Mouse (Mus musculus): ENCODE data around the gene Tlr5. TPM values are rescaled to one million over a fixed set of nuclear protein-coding genes. Genes with fewer than 3 reads are reported as not detected.

The Tlr5 gene
- polyA plus RNA-seq, 1 experiment from 2014 or later: 0.17 TPM

DNA sequence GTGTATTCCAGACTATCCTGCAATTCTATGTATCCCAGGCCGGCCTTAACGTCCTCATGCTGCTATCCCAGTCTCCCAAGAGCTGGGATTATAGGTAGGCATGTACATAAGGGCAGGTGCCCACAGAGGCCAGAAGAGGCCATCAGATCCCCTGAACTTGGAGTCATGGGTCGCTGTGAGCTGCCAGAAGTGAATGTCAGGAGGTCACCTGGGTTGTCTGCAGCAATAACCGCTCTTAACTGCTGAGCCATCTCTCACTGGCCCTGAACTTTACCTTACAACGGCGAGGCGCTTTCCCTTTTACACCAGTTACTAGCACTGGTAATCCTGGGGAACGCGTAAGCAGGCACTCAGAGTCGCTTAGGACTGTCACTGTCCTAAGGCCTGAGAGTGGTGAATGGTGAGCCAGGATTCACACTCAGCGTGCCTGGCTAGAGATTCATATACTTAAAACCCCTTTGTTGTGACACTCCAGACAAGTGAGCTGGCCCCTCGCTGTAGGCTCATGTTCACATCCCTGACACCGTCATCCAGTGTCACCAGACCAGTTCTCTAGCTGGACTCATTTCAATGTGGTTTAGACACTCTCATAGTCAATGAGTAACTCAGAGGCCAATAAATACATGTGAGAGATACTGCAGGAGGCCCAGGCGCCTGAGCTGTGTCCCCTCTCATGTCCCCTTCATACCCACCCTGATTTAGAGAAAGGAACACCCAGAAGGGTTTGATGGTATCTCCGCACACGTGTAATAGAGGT is 2.6 kb downstream of the Tlr5 start:
- WGBS: 87% methylated on average over 16 of the region's 16 CpGs
- Histone ChIP-seq H3K4me1 (peaks cover 44% of the 10 kb centered on the region), H3K27me3 (peaks cover 66% of the 10 kb centered on the region), H3K9ac (no peak overlapping the region), H3K4me2 (no peak overlapping the region), H3K4me3 (replicated peaks) (no peak overlapping the region), H3K36me3 (replicated peaks) (no peaks in the 10 kb centered on the region), H3K27ac (no peak overlapping the region), H3K9me3 (no peaks in the 10 kb centered on the region)
- no peak for ATAC-seq (ENCODE audit: low FRiP score)

DNA sequence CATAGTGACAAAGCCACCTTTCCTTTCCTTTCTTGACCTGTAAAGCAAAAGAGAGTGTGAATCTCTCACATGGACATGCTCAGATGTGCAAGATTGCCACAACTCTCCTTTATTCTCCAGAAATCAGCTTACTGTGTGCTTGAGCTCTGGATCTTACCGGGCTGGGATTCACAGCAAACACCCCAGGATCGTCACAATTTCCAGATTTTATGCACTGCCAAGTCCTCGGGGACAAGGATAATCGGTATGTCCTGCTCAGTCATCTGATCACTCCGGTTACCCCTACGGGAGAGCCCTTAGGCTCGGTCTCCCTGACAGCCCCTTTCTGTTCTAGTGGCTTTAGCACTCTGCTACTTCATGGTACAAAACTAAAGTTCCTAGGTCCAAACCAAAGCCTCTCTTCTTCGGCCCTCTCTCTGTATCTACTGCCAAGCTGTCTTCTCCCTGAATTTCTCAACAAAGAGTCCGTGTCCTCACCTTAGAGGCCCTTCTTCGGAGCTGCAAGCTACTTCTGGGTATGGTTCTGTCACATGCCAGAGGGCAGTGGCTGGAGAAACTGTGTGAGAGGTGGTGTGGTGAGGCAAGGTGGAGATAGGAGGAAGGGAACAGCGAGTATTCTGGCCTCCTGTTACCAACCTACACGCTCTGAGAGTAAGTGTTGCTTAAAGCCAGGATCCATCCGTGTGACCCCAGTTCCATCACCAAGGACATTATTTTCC is 3.4 kb downstream of the Tlr5 start:
- Histone ChIP-seq H3K4me1 (peaks cover 43% of the 10 kb centered on the region), H3K27ac (no peak overlapping the region), H3K9ac (no peak overlapping the region), H3K4me2 (no peak overlapping the region), H3K27me3 (peaks cover 72% of the 10 kb centered on the region), H3K9me3 (no peaks in the 10 kb centered on the region), H3K4me3 (replicated peaks) (no peak overlapping the region), H3K36me3 (replicated peaks) (no peaks in the 10 kb centered on the region)
- 86% methylated on average over 13 of the region's 13 CpGs for WGBS
- no peak for ATAC-seq (ENCODE audit: low FRiP score)

DNA sequence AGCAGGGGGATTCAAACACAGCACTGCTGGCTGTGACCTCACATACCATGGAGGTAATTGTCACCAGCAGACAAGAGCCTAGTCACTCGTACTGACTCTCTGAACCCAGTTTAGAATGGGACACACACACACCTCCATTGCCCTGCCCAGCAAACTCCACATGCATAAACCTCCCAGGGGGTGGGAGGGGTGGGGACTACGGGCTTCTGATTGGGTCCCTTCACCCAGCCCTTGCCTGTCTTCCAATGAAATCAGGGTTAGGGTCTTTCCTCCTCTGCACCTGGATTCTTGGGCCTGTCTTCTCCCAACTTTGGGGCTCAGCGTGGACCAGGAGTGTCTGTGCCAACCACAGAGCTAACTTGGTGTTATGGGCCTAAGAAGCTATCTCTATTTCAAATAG is 4.2 kb downstream of the Tlr5 start:
- H3K27ac ChIP-seq: peak overlapping the region; percentile 43; the same call in 1 of the 2 replicates
- H3K4me3 ChIP-seq (replicated peaks): peak overlapping the region; percentile 41
- H3K27me3 ChIP-seq: peaks cover 77% of the 10 kb centered on the region

DNA sequence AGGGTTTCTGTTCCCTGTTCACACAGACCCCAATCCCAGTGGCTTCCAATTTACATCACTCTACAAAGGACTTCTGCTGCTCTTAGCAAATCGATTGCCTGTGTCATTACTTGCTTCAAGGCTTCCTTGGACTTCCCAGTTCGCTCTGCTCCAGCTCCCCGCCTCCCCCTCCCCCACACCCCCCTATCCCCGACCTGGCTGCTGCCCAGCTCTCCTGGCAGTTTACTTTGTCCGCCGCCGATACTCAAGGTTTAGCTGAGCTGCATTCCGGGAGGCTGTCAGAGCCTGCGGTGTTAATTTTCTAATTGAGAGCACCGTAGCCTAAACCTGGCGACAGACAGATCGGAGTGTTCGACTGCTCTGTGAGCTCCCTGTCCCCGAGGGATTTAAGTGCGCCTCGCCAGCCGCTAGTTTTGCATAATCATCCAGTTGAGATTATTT is 4.7 kb downstream of the Tlr5 start:
- Histone ChIP-seq H3K4me1 (peaks cover 39% of the 10 kb centered on the region), H3K4me2 (peak overlapping the region; percentile 70), H3K27ac (peak overlapping the region; percentile 56; the same call in 1 of the 2 replicates), H3K27me3 (peaks cover 77% of the 10 kb centered on the region), H3K9ac (peak overlapping the region; percentile 44; the same call in 1 of the 2 replicates), H3K36me3 (replicated peaks) (no peaks in the 10 kb centered on the region), H3K4me3 (replicated peaks) (peak overlapping the region; percentile 41), H3K9me3 (no peaks in the 10 kb centered on the region)
- ATAC-seq (ENCODE audit: low FRiP score): peak; percentile 66
- WGBS: under 1% methylated on average over 17 of the region's 17 CpGs

More for the DNA sequence above, 4.2 kb downstream of the Tlr5 start:
- WGBS: 47% methylated on average over 3 of the region's 3 CpGs
- H3K9ac ChIP-seq: no peak overlapping the region
- H3K36me3 ChIP-seq (replicated peaks): no peaks in the 10 kb centered on the region
- H3K9me3 ChIP-seq: no peaks in the 10 kb centered on the region
- H3K4me1 ChIP-seq: peaks cover 39% of the 10 kb centered on the region
- ATAC-seq (ENCODE audit: low FRiP score): no peak; the same call in 1 of the 2 replicates
- H3K4me2 ChIP-seq: peak overlapping the region; percentile 70

DNA sequence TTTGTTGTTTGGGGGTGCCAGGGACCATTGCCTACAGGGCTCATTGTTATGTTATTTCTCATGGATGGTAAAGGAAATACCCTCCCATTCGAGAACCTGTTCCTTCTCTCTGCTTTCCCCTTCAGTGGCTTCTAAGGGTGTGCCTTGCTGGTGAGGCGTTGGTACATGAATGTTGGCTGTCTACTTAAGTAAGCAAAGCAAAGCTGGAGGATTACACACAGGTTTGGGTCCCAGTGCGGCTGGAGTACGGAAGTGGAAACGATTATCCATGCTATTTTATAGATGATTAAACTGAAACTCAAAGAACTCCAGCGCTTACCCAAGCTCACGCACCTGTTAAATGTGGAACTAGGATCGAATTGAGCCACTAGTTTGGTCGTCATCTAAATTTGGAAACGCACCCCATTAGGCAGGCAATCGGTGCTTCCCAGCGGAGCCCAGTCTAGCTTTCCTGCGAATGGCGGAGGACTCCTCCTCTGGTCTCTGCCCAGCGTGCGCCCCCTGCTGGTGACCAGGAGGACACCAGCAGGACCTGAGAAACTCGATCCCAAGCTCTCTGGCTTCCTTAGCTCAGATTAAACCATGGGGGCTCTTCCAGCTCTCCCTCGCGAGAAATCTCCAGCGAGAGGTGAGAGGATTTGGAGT is 5.3 kb downstream of the Tlr5 start:
- Histone ChIP-seq H3K9me3 (no peaks in the 10 kb centered on the region), H3K4me2 (peak overlapping the region; percentile 70), H3K27me3 (peaks cover 74% of the 10 kb centered on the region), H3K36me3 (replicated peaks) (no peaks in the 10 kb centered on the region), H3K4me1 (peaks cover 39% of the 10 kb centered on the region), H3K4me3 (replicated peaks) (peak overlapping the region; percentile 41), H3K9ac (peak overlapping the region; percentile 44), H3K27ac (peak overlapping the region; percentile 56; the same call in 1 of the 2 replicates)
- WGBS: under 1% methylated on average over 20 of the region's 20 CpGs
- ATAC-seq (ENCODE audit: low FRiP score): peak; percentile 80

DNA sequence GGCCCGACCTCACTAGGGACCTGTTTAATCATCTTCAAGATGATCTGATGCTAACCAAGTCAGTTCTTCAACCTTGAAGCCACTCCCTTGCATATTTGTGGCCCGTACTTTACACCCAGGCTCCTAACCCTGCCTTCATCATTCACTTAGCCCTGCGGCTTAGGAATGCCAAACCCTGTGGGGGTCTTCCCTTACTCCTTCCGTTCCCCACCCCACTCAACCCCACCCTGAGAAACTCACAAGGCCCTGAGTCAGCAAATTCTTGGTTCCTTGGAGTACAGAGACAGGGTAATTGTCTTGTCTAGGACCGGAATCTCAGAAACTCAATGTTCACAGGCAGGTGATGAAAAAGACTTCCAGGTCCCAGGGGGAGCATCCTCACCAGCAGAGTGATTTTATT is 6.5 kb downstream of the Tlr5 start:
- ATAC-seq (ENCODE audit: low FRiP score): no peak
- H3K9ac ChIP-seq: no peak overlapping the region
- no peaks in the 10 kb centered on the region for H3K36me3 ChIP-seq (replicated peaks)
- H3K4me2 ChIP-seq: no peak overlapping the region
- no peak overlapping the region for H3K27ac ChIP-seq
- H3K9me3 ChIP-seq: no peaks in the 10 kb centered on the region
- H3K4me1 ChIP-seq: peaks cover 35% of the 10 kb centered on the region
- H3K27me3 ChIP-seq: peaks cover 62% of the 10 kb centered on the region
- no peak overlapping the region for H3K4me3 ChIP-seq (replicated peaks)
- 75% methylated on average over 5 of the region's 5 CpGs for WGBS

DNA sequence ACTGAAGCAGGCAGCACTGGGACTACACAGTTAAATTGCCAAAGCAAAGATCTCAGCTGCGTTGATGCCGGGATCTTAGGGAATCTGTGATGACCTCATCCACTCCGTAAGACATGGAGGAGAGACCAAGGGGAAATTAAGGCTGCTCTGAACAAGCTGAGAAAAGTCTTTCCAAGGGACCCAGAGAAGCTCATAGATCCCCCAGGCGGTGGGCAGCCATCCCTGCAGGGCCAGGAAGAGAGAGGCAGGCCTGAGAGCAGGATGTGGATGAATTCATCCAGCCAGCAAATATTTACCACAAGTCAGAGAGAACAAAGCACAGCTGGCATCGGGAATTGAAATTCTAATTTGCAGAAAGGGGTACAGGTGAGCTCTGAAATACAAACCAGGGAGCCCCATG is 8.7 kb downstream of the Tlr5 start:
- WGBS: 47% methylated on average over 5 of the region's 5 CpGs
- H3K4me2 ChIP-seq: no peak overlapping the region
- peaks cover 44% of the 10 kb centered on the region for H3K27me3 ChIP-seq
- H3K4me3 ChIP-seq (replicated peaks): no peak overlapping the region
- peaks cover 35% of the 10 kb centered on the region for H3K4me1 ChIP-seq
- no peaks in the 10 kb centered on the region for H3K36me3 ChIP-seq (replicated peaks)
- no peak for ATAC-seq (ENCODE audit: low FRiP score)
- no peak overlapping the region for H3K27ac ChIP-seq
- no peaks in the 10 kb centered on the region for H3K9me3 ChIP-seq
- H3K9ac ChIP-seq: no peak overlapping the region

DNA sequence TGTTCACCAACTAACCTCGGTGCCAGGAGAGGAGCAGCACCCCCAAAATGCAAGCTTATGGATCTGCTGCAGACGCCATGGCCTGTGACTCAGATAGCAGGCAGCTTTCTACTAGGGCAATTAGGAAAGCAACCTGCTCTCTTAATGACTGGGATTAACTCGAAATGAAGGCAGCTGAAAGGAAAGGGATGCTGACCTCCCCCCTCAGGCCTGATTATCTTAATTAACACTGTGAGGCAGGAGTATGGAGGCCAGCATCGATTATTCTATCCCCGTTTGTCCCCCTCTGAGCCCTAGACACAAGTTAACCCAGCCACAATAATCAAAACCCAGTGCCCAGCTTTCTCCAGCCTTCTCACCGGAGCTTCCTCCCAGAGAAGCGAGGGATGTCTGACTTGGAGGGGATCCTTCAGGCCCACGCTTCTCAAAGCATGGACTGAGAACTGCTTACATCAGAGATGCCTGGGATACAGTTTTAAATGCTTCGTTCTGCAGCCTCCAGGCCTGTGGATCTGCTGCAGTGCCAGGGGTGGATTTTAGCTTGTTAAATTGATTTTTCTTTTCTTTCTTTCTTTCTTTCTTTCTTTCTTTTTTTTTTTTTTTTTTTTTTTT is 10.4 kb downstream of the Tlr5 start:
- Histone ChIP-seq H3K9me3 (no peaks in the 10 kb centered on the region), H3K4me2 (no peak overlapping the region), H3K36me3 (replicated peaks) (no peaks in the 10 kb centered on the region), H3K27me3 (peaks cover 36% of the 10 kb centered on the region), H3K4me1 (peaks cover 23% of the 10 kb centered on the region), H3K9ac (no peak overlapping the region), H3K27ac (no peak overlapping the region), H3K4me3 (replicated peaks) (no peak overlapping the region)
- WGBS: 8% methylated on average over 9 of the region's 9 CpGs
- ATAC-seq (ENCODE audit: low FRiP score): peak; percentile 21; the same call in 1 of the 2 replicates

DNA sequence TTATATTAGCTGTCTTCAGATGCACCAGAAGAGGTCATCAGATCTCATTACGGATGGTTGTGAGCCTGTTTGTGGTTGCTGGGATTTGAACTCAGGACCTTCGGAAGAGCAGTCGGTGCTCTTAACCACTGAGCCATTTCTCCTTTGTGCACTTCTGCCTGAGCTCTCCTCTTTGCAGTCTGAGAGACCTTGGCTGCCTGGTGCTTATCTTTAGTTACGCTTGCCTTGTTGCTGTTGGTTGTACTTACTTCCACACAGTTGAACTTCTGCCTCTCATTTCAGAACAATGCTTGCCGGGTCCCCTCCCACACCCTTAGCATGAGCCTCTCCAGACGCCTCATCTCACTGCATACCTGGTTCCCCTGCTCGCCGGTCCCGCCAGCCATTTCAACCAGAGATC is 14.1 kb downstream of the Tlr5 start:
- WGBS: 90% methylated on average over 9 of the region's 9 CpGs

DNA sequence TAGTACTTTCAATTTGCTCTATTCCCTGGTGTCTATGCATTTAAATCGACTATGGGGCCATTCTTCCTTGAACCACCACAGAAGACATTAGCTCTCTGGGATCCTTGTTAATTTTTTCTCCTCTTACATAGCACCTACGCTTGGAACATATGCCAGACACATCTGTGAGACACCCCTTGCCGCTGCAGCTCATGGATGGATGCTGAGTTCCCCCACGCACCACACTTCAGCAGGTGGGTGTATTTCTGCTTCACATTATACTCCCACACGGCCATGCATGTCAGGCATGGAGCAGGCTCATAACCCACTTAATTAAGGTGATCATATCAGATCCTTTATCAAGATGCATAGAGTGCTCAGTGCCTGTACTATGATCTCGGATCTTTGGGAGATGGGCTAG is 17.7 kb downstream of the Tlr5 start:
- Histone ChIP-seq H3K9ac (no peak overlapping the region), H3K4me3 (replicated peaks) (no peak overlapping the region), H3K36me3 (replicated peaks) (no peaks in the 10 kb centered on the region), H3K27me3 (peaks cover 3% of the 10 kb centered on the region; the same call in 1 of the 2 replicates), H3K27ac (no peak overlapping the region), H3K4me1 (no peaks in the 10 kb centered on the region), H3K9me3 (no peaks in the 10 kb centered on the region), H3K4me2 (no peak overlapping the region)
- WGBS: 87% methylated on average over 6 of the region's 6 CpGs
- no peak for ATAC-seq (ENCODE audit: low FRiP score)

More for the DNA sequence above, 14.1 kb downstream of the Tlr5 start:
- Histone ChIP-seq H3K27ac (no peak overlapping the region), H3K36me3 (replicated peaks) (no peaks in the 10 kb centered on the region), H3K4me3 (replicated peaks) (no peak overlapping the region), H3K27me3 (0 out of 2 replicates have a peak, but pooled peaks cover 4% of the 10 kb centered on the region), H3K4me2 (no peak overlapping the region), H3K9ac (no peak overlapping the region), H3K9me3 (no peaks in the 10 kb centered on the region), H3K4me1 (peaks cover 14% of the 10 kb centered on the region)
- ATAC-seq (ENCODE audit: low FRiP score): no peak

DNA sequence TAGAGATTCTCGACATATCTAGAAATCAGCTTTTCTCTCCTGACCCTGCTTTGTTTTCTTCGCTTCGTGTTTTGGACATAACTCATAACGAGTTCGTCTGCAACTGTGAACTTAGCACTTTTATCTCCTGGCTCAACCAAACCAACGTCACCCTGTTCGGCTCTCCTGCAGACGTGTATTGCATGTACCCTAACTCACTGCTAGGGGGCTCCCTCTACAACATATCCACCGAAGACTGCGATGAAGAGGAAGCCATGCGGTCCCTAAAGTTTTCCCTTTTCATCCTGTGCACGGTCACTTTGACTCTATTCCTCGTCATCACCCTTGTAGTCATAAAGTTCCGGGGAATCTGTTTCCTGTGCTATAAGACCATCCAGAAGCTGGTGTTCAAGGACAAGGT is 20.2 kb downstream of the Tlr5 start:
- H3K4me2 ChIP-seq: no peak overlapping the region
- no peaks in the 10 kb centered on the region for H3K9me3 ChIP-seq
- no peak overlapping the region for H3K4me3 ChIP-seq (replicated peaks)
- no peak for ATAC-seq (ENCODE audit: low FRiP score)
- no peaks in the 10 kb centered on the region for H3K36me3 ChIP-seq (replicated peaks)
- H3K9ac ChIP-seq: no peak overlapping the region
- 78% methylated on average over 14 of the region's 14 CpGs for WGBS
- H3K27me3 ChIP-seq: peaks cover 3% of the 10 kb centered on the region; the same call in 1 of the 2 replicates
- no peaks in the 10 kb centered on the region for H3K4me1 ChIP-seq
- no peak overlapping the region for H3K27ac ChIP-seq

DNA sequence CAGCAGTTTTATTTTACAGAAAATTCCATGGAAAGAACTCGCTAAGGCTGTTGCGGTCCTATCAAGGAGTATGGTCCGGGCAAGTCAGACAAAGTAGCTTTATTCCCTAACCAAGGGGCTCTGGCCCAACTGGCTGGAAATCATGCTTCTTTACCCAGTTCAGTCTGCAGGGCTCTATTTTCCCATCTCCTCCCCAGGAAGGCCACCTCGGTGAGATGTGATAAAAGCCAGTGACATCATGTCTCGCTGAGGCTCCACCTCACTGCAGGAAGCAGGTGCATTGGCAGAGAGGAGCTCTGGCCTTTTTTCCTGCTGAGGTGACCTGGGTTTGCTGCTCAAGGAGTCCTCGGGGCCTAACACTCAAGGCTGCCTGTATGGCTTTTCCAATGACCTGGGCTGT is 26.1 kb downstream of the Tlr5 start:
- ATAC-seq (ENCODE audit: low FRiP score): no peak
- Histone ChIP-seq H3K4me2 (no peak overlapping the region), H3K36me3 (replicated peaks) (no peaks in the 10 kb centered on the region)

More for the DNA sequence above, 26.1 kb downstream of the Tlr5 start:
- 81% methylated on average over 6 of the region's 6 CpGs for WGBS
- Histone ChIP-seq H3K9ac (no peak overlapping the region), H3K4me1 (peaks cover 9% of the 10 kb centered on the region), H3K4me3 (replicated peaks) (no peak overlapping the region), H3K27me3 (peaks cover 15% of the 10 kb centered on the region), H3K9me3 (no peaks in the 10 kb centered on the region), H3K27ac (no peak overlapping the region)

Data from forebrain, embryonic 12.5 days (tissue).